Mouse (Mus musculus) retina, postnatal 7 days (tissue): Measurements from ENCODE around the gene Slc2a1.

Source experiments
- DNase-seq: peaks from one replicate; pipeline ENCODE4 v3.0.0-alpha.2; 2012; ENCODE audit warnings: low read depth, low spot score

Gene Slc2a1

GRCm38 (mm10) chr4:119098216-119099210 lies 10.0 kb upstream of the Slc2a1 start:
- DNase-seq, result no peak

DNA sequence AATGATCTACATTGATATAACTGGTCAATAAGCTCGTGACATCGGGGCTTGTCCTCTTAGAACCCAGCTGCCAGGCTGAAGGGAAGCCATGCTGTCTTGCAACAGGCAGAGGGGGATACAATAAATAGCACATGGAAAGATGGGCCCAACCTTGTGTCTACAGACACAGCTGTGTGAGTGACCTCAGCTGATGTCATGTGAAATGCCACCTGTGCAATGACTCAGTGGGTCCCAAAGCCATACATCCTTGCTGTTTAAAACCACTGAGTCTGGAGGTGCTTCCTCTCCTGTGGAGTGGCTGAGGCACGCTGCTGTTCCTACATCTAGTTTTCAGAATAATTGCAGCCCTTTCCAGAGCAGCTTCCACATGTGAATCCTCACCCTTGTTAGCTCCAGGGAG lies 7.1 kb upstream of the Slc2a1 start:
- no peak for DNase-seq

DNA sequence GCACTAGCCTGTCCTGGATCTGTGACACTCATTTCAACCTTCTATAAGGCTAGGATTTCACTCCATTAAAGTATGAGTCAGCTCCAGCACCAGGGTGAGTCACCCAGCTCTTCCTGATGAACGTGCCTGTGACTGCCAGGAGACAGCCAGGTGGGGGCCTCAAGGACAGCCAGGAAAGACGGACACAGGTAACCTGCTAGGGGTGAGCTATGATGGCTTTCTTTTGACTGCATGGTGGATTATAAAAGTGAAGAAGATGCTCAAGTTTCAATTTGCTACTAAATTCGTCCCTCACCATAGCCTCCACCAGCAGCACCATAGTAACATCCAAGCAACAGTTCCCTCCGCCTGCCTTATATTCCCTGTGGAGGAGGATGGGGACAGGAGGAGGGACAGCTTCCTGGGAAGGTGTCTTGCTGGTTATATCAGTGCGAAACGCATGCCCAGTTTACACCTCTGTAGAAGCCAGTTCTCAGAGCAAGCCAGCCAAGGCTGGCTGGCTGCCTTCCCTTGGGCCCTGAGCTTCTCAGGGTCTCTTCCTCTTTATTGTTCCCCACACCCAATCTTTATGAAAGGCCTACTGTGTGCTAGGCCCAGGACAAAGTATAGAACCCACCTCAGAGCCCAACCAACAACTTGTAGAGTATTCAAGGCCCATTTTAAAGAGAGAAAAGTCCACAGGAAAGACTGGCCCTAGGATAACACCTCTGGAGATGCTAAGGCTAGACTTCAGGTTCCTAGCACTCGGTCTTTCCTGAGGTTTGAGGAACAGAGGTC lies 6.0 kb upstream of the Slc2a1 start:
- DNase-seq, result no peak

DNA sequence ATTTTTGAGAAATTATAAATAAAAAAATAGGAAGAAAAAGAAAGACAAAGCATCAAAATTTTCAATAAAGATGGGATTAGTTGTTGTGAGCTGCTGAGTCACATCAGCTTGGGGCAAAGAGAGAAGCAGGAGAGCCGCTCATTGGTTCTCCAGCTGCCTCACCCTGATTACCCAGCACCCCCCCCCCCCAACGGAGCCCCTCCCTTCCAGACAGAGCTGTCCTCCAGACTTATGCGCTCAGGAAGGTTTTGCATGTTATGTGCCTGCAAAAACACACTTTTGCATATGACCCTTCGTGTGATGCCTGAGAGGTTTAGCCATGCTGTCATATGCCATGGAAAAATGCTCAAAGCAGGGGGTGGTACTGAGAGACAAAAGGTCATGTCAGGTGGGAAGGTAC lies 3.7 kb upstream of the Slc2a1 start:
- DNase-seq, result no peak

- DNase-seq, result no peak
Observed at GRCm38 (mm10) chr4:119105704-119106103, 2.8 kb upstream of the Slc2a1 start.

GRCm38 (mm10) chr4:119107867-119108266 lies 644 bp upstream of the Slc2a1 start:
- DNase-seq, result no peak

DNA sequence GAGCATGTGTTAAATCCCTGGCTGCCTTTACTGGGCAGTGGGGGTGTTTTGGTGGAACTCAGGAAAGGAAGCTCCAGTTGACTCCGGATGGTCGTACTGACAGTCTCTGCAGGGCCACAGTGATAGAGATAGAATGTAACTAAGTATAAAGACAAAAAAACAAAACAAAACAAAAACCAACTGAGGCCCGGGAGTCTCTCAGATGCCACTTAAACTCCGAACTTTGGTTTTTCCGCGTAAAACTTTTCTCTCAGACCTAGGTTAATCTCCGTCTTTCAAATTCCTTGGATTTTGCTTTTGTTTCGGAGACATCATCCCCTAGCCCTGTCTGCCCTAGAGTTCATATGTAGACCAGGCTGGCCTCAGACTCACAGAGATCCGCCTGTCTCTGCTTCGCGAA lies 1.1 kb downstream of the Slc2a1 start:
- no peak for DNase-seq

- DNase-seq, result no peak
Observed at GRCm38 (mm10) chr4:119110512-119110911, 2.0 kb downstream of the Slc2a1 start.

DNA sequence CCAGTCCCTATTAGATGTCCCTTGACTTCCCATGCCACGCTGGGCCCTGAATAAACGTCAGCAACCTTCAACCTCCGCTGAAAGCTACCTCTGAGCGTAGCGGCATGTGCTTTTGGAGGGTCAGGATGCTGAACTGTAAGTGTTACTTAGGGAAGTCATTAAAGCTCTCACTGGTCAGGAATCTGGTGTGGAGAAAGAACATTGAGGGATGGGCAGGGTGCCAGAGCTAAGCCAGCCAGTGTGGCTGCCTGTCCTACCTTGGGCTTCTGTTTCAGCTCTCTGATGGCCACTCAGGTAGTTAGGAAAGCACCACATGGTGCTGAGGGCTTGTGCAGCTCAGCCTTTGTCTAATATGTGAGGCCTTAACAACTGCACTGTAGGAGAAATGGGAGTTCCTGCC lies 2.9 kb downstream of the Slc2a1 start:
- no peak for DNase-seq

DNA sequence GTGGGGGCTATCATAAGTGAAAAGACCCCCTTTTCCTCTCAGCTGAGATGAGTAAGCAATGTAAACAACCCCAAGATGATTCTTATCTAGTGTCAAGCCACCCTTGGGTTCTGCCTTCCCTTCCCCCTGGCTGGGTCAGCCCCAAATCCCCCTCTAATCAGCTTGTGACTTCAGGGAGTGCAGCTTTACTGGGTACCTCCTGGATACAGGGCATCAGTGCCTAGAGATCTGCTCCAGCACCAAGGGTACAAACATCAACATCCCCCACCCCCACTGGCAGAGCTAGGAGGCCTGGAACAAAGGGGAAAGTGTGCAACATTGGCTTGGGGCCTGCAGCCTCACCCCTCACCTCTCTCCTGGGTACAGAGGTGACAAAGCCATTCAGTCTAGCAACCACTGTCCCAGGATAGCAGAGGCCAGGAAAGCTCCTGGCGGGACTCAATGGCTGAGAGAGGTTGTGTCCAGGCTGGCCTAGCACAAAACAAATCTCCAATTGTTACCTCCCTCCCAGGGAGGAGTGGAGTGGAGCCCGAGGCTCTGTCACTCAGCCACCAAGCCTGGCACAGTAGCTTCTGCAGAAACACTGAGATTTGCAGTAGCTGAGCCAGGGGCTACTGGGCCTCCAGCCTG lies 3.9 kb downstream of the Slc2a1 start:
- DNase-seq, result no peak

GRCm38 (mm10) chr4:119115611-119116070 lies 7.1 kb downstream of the Slc2a1 start:
- no peak for DNase-seq

- DNase-seq, result no peak
Observed at GRCm38 (mm10) chr4:119116336-119116735, 7.8 kb downstream of the Slc2a1 start.

GRCm38 (mm10) chr4:119117571-119117970 lies 9.1 kb downstream of the Slc2a1 start:
- DNase-seq, result no peak

GRCm38 (mm10) chr4:119118659-119119077 lies 10.2 kb downstream of the Slc2a1 start:
- DNase-seq, result no peak

- no peak for DNase-seq
Observed at GRCm38 (mm10) chr4:119119354-119119753, 10.8 kb downstream of the Slc2a1 start.

DNA sequence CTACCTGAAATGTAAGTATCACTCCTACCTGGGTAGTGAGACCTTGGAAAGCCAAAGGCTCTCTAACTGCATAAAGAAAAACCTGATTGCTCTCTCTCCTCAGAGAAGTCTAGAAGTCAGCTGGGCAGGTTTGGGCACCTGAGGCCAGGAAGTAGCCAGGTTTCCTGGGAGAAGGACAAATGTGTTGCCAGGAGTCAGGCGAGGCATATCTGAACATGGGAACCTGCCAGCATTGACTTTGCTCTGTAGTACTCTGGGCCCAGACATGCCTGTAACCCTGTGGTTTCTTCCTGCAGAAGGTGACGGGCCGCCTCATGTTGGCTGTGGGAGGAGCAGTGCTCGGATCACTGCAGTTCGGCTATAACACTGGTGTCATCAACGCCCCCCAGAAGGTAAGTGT lies 11.6 kb downstream of the Slc2a1 start:
- no peak for DNase-seq

GRCm38 (mm10) chr4:119121249-119121648 lies 12.7 kb downstream of the Slc2a1 start:
- no peak for DNase-seq

DNA sequence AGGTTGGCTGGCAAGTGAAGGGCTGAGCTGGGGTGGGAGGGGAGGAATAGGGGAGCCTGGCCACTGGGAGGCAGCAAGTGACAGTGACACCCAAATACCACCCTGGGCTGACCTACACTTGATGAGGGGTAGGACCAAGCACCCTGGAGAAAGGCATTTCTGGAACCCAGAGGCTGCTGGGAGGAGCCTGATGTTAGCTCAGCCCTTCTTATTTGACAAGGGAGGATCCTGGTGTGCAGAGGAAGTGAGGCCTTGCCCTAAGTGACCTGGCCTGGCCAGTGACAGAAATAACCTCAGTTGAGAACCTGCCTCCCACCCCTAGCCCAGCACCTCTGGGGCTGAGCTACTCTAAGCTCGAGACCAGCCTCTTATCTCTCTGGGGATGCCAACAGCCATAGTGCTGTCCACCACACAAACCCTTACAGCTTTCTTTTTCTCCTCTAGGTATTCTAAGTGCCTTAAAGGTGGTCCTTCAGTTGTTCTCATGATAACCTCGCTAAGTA lies 16.3 kb downstream of the Slc2a1 start:
- DNase-seq, result no peak

DNA sequence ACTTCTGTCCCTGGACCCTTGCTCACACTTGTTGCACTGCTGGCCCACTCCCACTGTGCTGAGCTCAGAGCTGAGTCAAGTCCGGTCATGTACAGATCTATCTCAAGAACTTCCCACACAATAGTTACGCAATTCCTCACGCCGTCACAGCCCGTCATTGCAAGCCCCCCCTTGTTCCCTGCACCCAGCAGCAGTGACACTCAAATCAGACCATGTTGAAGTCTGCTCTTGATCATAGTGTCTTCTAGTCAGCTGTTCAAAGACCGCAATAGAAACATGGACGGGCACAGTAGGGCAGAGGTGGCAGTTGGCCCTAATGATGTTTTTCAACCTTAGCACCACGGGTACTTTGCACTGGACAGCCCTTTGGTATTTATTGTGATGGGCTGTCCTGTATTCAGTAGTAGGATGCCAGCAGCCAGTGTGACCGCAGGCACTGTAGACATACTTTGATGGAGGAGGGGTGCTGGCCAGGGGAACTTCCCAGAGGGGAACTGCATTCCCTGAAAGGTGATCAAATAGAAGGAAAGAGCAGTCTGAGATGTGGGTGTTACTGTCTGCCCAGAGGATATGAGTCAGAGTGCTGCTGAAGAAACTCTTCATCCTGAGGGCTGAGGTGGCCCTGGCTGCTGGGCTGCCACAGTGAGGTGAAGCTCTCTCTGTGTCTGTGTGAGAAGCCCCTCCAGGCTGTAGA lies 17.2 kb downstream of the Slc2a1 start:
- DNase-seq, result no peak

- DNase-seq, result no peak
Observed at GRCm38 (mm10) chr4:119127229-119127628, 18.7 kb downstream of the Slc2a1 start.

- DNase-seq, result no peak
Observed at GRCm38 (mm10) chr4:119128547-119128946, 20.0 kb downstream of the Slc2a1 start.
